Mouse (Mus musculus) right cerebral cortex, postnatal 14 days (tissue): ENCODE measurements around the gene Sprr2h.

Experiments
- DNase-seq: peaks from one replicate; pipeline ENCODE4 v3.0.0; 2022

Sprr2h gene

DNA sequence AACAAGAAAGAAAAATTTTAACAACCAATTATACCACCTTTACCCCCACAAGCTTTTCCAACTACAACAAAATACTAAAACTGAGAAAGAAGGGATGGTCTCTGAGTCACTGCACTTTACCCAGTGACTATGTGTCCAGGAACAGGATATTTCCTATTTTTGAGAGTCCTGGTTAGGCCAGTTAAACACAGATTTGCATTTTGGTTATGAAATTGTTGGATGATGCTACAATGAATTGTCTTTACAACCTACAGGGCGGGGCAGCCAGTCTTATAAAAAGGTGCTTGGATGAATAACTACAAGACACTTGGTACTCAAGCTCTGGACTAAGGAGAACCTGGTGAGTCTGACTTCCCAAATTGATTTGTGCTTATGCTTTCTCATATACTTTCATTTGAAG is at the start of gene Sprr2h:
Gene Sprr2h (plus strand): TSS at position 301 of the 400 bp plus-strand sequence.
- no peak for DNase-seq

DNA sequence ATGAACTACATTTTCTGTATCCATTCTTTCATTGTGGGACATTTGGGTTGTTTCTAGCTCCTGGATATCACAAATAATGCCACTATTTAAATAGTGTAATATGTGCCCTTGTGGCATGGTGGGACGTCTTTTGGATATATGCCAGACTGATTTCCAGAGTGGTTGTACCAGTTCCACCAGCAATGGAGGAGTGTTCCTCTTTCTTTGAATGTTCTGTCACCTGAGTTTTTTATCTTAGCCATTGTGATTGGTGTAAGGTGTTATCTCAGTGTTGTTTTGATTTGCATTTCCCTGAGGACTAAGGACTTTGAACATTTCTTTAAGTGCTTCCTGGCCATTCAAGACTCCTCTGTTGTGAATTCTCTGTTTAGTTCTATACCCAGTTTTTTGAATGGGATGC is 49.2 kb upstream of the Sprr2h start:
- no peak for DNase-seq

DNA sequence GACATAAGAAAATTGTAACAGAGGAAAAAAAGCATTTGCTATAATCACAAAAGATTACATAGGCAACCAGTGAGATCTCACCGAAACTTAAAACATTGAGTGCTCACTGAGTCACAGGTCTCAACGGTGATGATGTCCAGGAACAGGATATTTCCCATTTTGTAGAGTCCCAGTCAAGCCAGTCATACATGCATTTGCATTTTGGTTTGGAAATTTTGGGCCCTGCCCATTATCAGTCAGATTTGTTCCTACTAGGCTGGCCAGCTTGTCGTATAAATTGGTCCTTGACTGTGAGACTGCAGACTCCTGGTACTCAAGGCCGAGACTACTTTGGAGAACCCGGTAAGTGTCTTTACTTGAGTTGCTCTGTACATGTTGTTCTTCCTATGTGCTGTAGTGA is 46.6 kb upstream of the Sprr2h start, which contains the start of gene Sprr2d:
Gene Sprr2d (plus strand): TSS at position 301 of the 400 bp plus-strand sequence.
- DNase-seq, result no peak

DNA sequence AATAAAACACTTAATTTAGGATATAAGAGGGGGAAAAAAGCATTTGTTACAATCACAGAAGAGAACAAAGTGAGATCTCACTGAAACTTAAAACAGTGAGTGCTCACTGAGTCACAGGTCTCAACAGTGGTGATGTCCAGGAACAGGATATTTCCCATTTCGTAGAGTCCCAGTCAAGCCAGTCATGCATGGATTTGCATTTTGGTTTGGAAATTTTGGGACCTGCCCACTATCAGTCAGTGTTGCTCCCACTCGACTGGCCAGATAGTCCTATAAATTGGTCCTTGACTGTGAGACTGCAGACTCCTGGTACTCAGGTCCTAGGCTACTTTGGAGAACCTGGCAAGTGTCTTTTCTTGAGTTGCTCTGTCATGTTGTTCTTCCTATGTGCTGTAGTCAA is 33.6 kb upstream of the Sprr2h start, which contains the start of gene Sprr2e:
Gene Sprr2e (plus strand): TSS at position 301 of the 400 bp plus-strand sequence.
- no peak for DNase-seq

DNA sequence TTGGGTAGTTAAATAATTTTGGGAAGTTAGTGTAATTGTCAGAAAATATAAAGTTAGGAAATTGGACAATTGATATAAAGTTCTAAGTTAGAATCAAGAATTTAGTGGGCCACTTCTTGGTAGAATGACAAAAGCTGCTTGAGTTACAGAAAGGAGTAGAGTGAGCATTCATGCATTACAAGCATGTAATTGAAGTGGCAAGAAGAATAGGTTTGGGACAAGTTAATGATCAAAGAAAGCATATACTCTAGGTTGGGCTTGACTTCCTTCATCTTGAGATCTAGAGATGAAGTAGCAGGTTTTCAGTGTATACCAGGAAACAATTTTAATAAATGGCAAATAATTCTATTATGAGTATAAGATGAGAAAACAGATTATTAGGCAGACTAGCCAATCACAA is 23.9 kb upstream of the Sprr2h start:
- DNase-seq, result no peak

DNA sequence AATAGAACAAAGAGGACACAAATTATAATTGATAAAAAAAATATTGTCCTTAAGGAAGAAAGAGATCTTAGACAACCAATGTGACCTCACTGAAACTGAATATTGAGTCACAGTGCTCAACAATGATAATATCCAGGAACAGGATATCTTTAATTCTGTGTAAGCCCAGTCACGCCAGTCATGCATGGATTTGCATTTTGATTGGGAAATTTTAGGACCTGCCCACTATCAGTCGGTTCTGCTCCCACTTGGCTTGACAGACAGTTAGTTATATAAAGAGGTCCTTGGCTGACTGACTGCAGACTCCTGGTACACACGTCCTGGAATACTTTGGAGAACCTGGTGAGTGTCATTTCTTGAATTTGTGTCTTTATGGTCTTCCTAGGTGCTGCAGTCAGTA is 20.6 kb upstream of the Sprr2h start, which contains the start of gene Sprr2f:
Gene Sprr2f (plus strand): TSS at position 301 of the 400 bp plus-strand sequence.
- no peak for DNase-seq

DNA sequence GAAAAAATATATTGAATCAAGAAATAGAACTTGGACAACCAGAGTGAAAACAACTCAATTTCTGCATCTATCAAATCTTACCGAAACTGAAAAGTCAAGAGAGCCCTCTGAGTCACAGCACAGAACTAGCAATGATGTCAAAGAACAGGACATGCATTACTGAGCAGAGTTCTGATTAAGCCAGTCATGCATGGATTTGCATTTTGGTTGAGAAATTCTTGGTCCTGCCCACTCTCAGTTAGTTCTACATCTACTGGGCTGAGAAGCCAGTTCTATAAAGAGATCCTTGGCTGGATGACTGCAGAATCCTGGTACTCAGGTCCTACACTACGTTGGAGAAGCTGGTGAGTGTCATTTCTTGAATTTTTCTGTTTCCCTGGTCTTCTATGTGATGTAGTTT is 11.9 kb upstream of the Sprr2h start:
- DNase-seq, result no peak

DNA sequence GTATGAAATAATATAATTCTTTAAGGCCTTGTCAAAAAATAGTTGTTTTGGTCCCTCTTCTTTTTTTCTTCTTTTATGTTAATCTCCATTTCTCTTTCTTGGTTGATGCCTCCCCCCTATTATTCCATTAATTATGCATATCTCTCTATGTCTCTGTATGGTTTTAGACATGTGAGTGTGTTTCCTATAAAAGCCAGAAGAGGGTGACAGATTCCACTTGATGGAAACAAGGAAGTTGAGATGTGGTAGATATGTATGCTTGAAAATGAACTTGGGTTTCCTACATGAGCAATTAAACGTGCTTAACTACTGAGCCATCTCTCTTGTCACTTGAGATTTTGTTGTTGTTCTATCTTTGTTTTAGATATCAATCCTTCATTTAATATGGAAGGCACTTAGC is 8.8 kb downstream of the Sprr2h start:
- no peak for DNase-seq

DNA sequence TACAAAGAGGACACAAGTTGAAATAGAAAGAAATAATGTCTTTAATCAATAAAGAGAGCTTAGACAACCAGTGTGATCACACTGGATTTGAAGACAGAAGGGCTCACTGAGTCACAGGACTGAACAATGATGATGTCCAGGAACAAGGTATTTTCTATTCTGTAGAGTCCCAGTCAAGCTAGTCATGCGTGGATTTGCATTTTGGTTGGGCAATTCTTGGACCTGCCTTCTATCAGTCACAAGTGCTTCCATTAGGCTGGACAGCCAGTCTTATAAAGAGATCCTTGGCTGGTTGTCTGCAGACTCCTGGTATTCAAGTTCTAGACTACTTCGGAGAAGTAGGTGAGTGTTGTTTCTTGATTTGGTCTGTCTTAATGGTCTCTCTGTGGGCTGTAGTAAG is 22.2 kb downstream of the Sprr2h start, which contains the start of gene Sprr2i:
Gene Sprr2i (plus strand): TSS at position 301 of the 400 bp plus-strand sequence.
- DNase-seq, result no peak

DNA sequence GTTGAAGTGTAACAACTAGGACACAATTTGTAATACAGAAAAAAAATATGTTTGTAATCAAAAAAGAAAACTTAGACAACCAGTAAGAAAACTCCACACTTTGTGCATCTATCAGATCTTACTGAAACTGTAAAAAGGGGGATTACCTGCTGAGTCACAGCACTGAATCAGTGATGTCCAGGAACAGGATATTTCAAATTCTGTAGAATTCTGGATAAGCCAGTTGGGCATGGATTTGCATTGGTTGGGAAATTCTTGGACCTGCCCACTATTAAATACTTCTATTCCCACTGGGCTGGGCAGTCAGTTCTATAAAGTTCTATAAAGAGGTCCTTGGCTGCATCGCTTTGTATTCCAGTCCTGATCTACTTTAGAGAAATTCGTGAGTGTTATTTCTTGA is 32.3 kb downstream of the Sprr2h start, which contains the start of gene Sprr2j-ps:
Gene Sprr2j-ps (plus strand): TSS at position 301 of the 400 bp plus-strand sequence.
- no peak for DNase-seq

DNA sequence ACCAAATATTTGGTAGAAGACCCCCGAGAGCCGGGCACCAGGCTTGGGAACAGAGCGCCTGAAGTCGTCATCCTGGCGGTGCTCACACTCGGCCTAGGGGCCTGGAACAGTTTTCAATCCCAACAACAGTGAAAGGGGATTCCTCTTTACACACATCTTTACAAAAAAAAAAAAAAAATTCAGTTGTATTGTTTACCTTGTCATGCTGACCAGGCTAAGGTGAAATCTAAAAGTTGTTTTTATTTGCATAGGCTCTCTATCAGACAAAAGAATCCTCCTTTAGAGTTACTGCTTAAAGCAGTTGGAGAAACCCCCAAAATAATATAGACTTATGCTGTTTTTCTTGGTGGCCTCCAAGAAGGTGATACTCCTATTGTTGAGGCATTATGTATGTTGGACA is 43.8 kb downstream of the Sprr2h start, which contains the start of gene Gm9774:
Gene Gm9774 (minus strand): TSS at position 101 of the 400 bp plus-strand sequence.
- DNase-seq, result no peak

DNA sequence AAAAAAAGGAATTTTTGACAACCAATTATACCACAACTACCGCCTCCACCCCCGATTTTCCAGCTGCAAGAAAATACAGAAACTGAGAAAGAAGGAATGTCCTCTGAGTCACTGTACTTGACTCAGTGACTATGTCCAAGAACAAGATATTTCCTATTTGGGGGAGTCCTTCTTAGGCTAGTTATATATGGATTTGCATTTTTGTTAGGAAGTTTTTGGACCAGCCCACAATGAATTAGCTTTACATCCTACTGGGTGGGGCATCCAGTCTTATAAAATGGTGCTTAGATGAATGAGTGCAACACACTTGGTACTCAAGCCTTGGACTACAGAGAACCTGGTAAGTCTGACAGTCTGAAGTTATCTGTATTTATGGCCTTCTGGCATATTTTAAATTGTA is 46.8 kb downstream of the Sprr2h start, which contains the start of gene Sprr2k:
Gene Sprr2k (plus strand): TSS at position 301 of the 400 bp plus-strand sequence.
- no peak for DNase-seq
